Mouse (Mus musculus) ovary, adult 18-20 months (tissue): ENCODE data around the gene Lrrc71.

Source experiments
- DNase-seq: peaks from one replicate; pipeline ENCODE4 v3.0.0; 2022; ENCODE audit warnings: low spot score, mixed read lengths

The Lrrc71 gene

GRCm38 (mm10) chr3:87724556-87724955 is 23.9 kb downstream of the Lrrc71 start:
- no peak for DNase-seq

- no peak for DNase-seq
These were observed 29.9 kb downstream of the Lrrc71 start for GRCm38 (mm10) chr3:87718525-87718924.
